Mouse (Mus musculus) lung, embryonic 14.5 days (tissue): Measurements from ENCODE around the gene Gm17542. TPM values are rescaled to one million over a fixed set of nuclear protein-coding genes. Genes with fewer than 3 reads are reported as not detected.

Experiments
- ATAC-seq: fragments of 200-750 bp; cut with Nextera tagmentation; 2 replicates; pipeline ENCODE4 v1.8.0; 2017; ENCODE audit warnings: mild to moderate bottlenecking, moderate TSS enrichment, moderate library complexity; ENCODE audit not compliant: insufficient read depth
- DNase-seq: peaks from one replicate; pipeline ENCODE4 v3.0.0-alpha.2; 2015
- H3K27ac ChIP-seq: fragments of 300-500 bp; sonication (generic); 2 replicates; pipeline ENCODE4 v1.5.1; 2014; ENCODE audit warnings: low read depth, mild to moderate bottlenecking, moderate library complexity
- H3K27me3 ChIP-seq: fragments of 300-500 bp; sonication (generic); 2 replicates; pipeline ENCODE4 v1.6.1; 2014; ENCODE audit warnings: low read length, control low read depth; ENCODE audit not compliant: insufficient read depth
- H3K36me3 ChIP-seq: fragments of 300-500 bp; sonication (generic); 2 replicates; pipeline ENCODE4 v1.6.1; 2014; ENCODE audit warnings: control low read depth; ENCODE audit not compliant: insufficient read depth
- H3K4me1 ChIP-seq: fragments of 300-500 bp; sonication (generic); 2 replicates; pipeline ENCODE4 v1.6.1; 2014; ENCODE audit warnings: antibody characterized with exemption, control low read depth; ENCODE audit not compliant: insufficient read depth
- H3K4me2 ChIP-seq: fragments of 300-500 bp; sonication (generic); 2 replicates; pipeline ENCODE4 v1.6.1; 2014; ENCODE audit warnings: mild to moderate bottlenecking
- H3K4me3 ChIP-seq: fragments of 300-500 bp; sonication (generic); 2 replicates; pipeline ENCODE4 v1.5.1; 2014; ENCODE audit warnings: low read depth, low read length
- H3K9ac ChIP-seq: fragments of 300-500 bp; sonication (generic); 2 replicates; pipeline ENCODE4 v1.6.1; 2014
- H3K9me3 ChIP-seq: fragments of 300-500 bp; sonication (generic); 2 replicates; pipeline ENCODE4 v1.6.1; 2016; ENCODE audit warnings: low read depth, low read length, control low read depth
- CTCF ChIP-seq: IDR thresholded peaks from 2 replicates; pipeline ENCODE4 v1.5.1; 2016; ENCODE audit warnings: antibody characterized with exemption, low read depth
- whole genome bisulfite sequencing: fragments of 180-500 bp; shearing (Covaris S2); extraction: QIAGEN DNeasy Blood & Tissue Kit; methylation state at CpG from one replicate; pipeline ENCODE4 v1.1.7; 2014; 5-methylcytosine and 5-hydroxymethylcytosine counted together
- polyA plus RNA-seq: library from polyadenylated mRNA; unstranded; fragments of >200 nt; fragmentation: Nextera tagmentation; extraction: Ambion mirVana; gene quantifications from 2 replicates; pipeline ENCODE4 v1.2.1, GENCODE M21; 2014

Gene Gm17542
- polyA plus RNA-seq, 1 experiment from 2014 or later, result not detected

GRCm38 (mm10) chr10:58700578-58700977, 17.4 kb downstream of the Gm17542 start:
- H3K4me3 ChIP-seq, result no peak overlapping the region
- TF ChIP-seq CTCF, result no peak
- ATAC-seq (no peak), DNase-seq (no peak)
- WGBS, result 37% methylated on average over 6 of the region's 6 CpGs
- H3K27me3 ChIP-seq, result no peaks in the 10 kb centered on the region
- H3K9me3 ChIP-seq, result no peaks in the 10 kb centered on the region
- no peak overlapping the region for H3K4me2 ChIP-seq
- H3K36me3 ChIP-seq, result no peaks in the 10 kb centered on the region
- H3K9ac ChIP-seq, result no peak overlapping the region
- H3K4me1 ChIP-seq, result no peaks in the 10 kb centered on the region
- no peak overlapping the region for H3K27ac ChIP-seq

GRCm38 (mm10) chr10:58700160-58700559, 17.9 kb downstream of the Gm17542 start:
- Histone ChIP-seq H3K4me2 (no peak overlapping the region), H3K4me3 (no peak overlapping the region), H3K36me3 (no peaks in the 10 kb centered on the region), H3K27me3 (no peaks in the 10 kb centered on the region), H3K4me1 (no peaks in the 10 kb centered on the region), H3K9ac (no peak overlapping the region), H3K27ac (no peak overlapping the region), H3K9me3 (no peaks in the 10 kb centered on the region)
- DNase-seq (no peak), ATAC-seq (no peak)
- WGBS, result 31% methylated on average over 4 of the region's 4 CpGs
- TF ChIP-seq CTCF, result no peak

DNA sequence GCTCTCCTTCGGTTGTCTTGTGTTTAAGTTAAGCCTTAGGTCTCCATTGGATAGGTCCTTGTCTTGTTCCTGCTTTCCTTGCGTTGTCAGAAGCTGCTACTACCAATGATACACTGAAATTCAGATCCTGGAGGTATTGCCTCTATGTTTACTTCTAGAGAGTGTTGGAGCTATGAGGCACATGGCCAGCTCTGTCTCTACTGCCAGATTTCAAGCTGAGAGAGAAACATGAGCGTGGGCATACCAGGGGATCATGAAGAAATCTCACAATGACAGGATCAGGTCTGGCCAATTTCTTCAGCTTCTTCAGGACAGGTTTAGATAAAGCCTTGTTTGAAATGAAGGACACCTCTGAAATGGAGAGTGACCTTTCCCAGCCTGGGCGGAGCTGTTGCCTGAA, 19.1 kb downstream of the Gm17542 start:
- Histone ChIP-seq H3K4me3 (no peak overlapping the region), H3K27ac (no peak overlapping the region), H3K9ac (no peak overlapping the region), H3K36me3 (no peaks in the 10 kb centered on the region), H3K9me3 (no peaks in the 10 kb centered on the region), H3K4me1 (no peaks in the 10 kb centered on the region), H3K27me3 (no peaks in the 10 kb centered on the region), H3K4me2 (no peak overlapping the region)
- DNase-seq (peak; percentile 25), ATAC-seq (no peak)
- 63% methylated on average over 4 of the region's 4 CpGs for whole genome bisulfite sequencing
- no peak for TF ChIP-seq CTCF

GRCm38 (mm10) chr10:58691051-58691450, 27.0 kb downstream of the Gm17542 start:
- TF ChIP-seq CTCF, result no peak
- H3K36me3 ChIP-seq, result no peaks in the 10 kb centered on the region
- H3K27ac ChIP-seq, result no peak overlapping the region
- DNase-seq (no peak), ATAC-seq (no peak)
- no peaks in the 10 kb centered on the region for H3K27me3 ChIP-seq
- H3K4me3 ChIP-seq, result no peak overlapping the region
- no peak overlapping the region for H3K9ac ChIP-seq
- WGBS, result 61% methylated on average over 7 of the region's 7 CpGs
- H3K9me3 ChIP-seq, result no peaks in the 10 kb centered on the region
- H3K4me1 ChIP-seq, result no peaks in the 10 kb centered on the region
- H3K4me2 ChIP-seq, result no peak overlapping the region

DNA sequence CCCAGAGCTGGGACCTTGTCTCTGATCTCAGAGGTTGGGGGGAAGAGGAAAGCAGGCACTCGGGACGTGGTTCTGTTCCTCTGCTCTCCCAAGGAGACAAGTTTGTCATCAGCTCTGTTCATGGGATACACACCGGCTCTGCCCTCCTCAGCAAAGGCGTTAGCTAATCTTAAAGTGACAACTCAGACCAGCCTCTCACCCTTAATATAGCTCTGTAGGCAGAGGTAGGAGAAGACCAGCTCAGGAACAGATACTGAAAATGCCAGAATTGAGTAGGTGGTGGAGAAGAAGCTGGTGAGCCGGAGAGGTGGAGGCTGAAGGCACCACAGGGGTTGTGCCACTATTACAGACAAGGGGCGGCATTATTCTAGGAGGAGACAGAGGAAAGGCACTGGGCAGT, 38.7 kb downstream of the Gm17542 start:
- H3K4me3 ChIP-seq, result no peak overlapping the region
- TF ChIP-seq CTCF, result no peak
- no peak overlapping the region for H3K9ac ChIP-seq
- WGBS, result 71% methylated on average over 6 of the region's 6 CpGs
- H3K36me3 ChIP-seq, result no peaks in the 10 kb centered on the region
- no peak overlapping the region for H3K4me2 ChIP-seq
- ATAC-seq (no peak), DNase-seq (no peak)
- no peaks in the 10 kb centered on the region for H3K27me3 ChIP-seq
- no peak overlapping the region for H3K27ac ChIP-seq
- H3K4me1 ChIP-seq, result no peaks in the 10 kb centered on the region
- H3K9me3 ChIP-seq, result no peaks in the 10 kb centered on the region

- Histone ChIP-seq H3K27ac (no peak within 1 kb of the TSS), H3K4me2 (peak within 1 kb of the TSS; percentile 64), H3K4me1 (no peaks in the 10 kb centered on the region; the same call in 1 of the 2 replicates), H3K36me3 (no peaks in the 10 kb centered on the region), H3K9me3 (no peaks in the 10 kb centered on the region), H3K9ac (peak within 1 kb of the TSS; percentile 44), H3K27me3 (no peaks in the 10 kb centered on the region), H3K4me3 (peak within 1 kb of the TSS; percentile 32)
- TF ChIP-seq CTCF, result peak; percentile 98
- 1% methylated on average over 20 of the region's 20 CpGs for WGBS
- ATAC-seq (peak; percentile 89), DNase-seq (peak; percentile 92)
These were observed 42.5 kb downstream of the Gm17542 start, which contains the start of gene Edar for GRCm38 (mm10) chr10:58675533-58675932. TSS of gene Edar (minus strand) at chr10:58675654.

DNA sequence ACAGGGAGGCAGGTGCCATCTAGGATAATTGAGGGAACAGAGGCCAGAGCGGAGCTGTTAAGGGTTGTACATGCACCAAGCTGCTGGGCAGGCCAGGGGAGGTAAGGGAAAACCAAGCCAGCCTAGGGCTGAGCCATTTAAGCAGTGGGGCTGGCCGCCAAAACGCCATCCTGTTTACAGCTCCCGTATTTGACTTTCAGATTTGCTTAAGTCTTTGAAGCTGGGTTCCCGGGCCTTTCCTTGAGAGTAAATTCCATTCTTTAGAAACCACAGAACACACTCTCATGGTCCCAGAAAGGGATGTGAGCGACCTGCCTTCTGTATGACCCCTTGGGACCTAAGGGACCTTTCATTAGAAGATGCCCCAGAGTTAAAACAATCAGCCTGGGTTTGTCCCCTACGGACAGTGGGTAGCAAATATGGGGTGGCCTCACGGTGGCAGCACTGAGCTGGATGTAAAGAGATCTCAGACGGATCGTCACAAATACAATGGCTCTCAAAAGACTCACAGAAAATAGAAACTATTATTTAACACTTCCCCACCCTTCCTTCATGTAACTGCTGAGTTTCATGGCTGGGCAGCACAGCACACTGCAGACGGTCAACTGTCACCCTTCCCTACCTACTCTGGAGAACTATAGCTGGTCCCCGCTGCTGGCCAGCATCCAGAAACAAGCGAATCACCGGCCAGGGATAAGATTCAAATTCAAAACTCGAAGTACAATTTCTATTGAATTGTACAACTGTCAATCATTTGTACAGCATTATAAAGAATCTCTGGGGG, 44.5 kb downstream of the Gm17542 start:
- TF ChIP-seq CTCF, result peak; percentile 78
- Histone ChIP-seq H3K9me3 (no peaks in the 10 kb centered on the region), H3K4me3 (no peak overlapping the region), H3K4me1 (no peaks in the 10 kb centered on the region; the same call in 1 of the 2 replicates), H3K27me3 (no peaks in the 10 kb centered on the region), H3K36me3 (no peaks in the 10 kb centered on the region), H3K4me2 (peak overlapping the region; percentile 36; the same call in 1 of the 2 replicates), H3K9ac (no peak overlapping the region), H3K27ac (no peak overlapping the region)
- 36% methylated on average over 15 of the region's 15 CpGs for WGBS
- ATAC-seq (peak; percentile 58; the same call in 1 of the 2 replicates), DNase-seq (peak; percentile 89)
